Mouse (Mus musculus): ENCODE measurements around the gene Camk2n1. TPM values are rescaled to one million over a fixed set of nuclear protein-coding genes. Genes with fewer than 3 reads are reported as not detected.
"Not testable (repeated sequence)": the region's sequence is repeated elsewhere in the genome, so short reads cannot be mapped to it uniquely, and the experiment has no call there.

Camk2n1 gene
- total RNA-seq (2021) = 1,000 to 10,000 TPM; 1,332 to 1,386 TPM
- long read RNA-seq, experiment 1, full-length matches to known transcripts = 359 of 435 reads
- long read RNA-seq, experiment 1, partial matches to known transcripts = 0 of 435 reads
- long read RNA-seq, experiment 1, other reads (novel, unspliced or antisense) = 76 of 435 reads
- long read RNA-seq, experiment 2, full-length matches to known transcripts = 335 of 418 reads
- long read RNA-seq, experiment 2, partial matches to known transcripts = 0 of 418 reads
- long read RNA-seq, experiment 2, other reads (novel, unspliced or antisense) = 83 of 418 reads

GRCm38 (mm10) chr4:138453753-138454570 lies at the start of gene Camk2n1:
Gene Camk2n1 (plus strand): TSS chr4:138454314.
- intact Hi-C loops (cut with DNase I) = loop anchor here (2.0 kb wide), 3 partner anchors 51 to 271 kb away; partner anchors contain the start of gene Pla2g2c

GRCm38 (mm10) chr4:138404806-138405205 lies 49.3 kb upstream of the Camk2n1 start:
- TF ChIP-seq CTCF (IDR thresholded peaks at IDR 0.05) = peak; percentile 75
- DNase-seq (ENCODE audit: extremely low spot score in 1 of 2, low spot score in 2 of 2) = peak in 1 of 2 experiments; percentile 28
- H3K27ac ChIP-seq = no peak overlapping the region
- intact Hi-C loops (cut with DNase I) = no loop called here
- no peak overlapping the region for H3K4me3 ChIP-seq

More at GRCm38 (mm10) chr4:138453753-138454570, at the start of gene Camk2n1:
- DNase-seq (ENCODE audit: extremely low spot score in 1 of 2, low spot score in 2 of 2) = peak; percentile 86 to 87
- no peak for TF ChIP-seq CTCF (IDR thresholded peaks at IDR 0.05)
- H3K27ac ChIP-seq = peak within 1 kb of the TSS; percentile 96
- peak within 1 kb of the TSS; percentile 98 for H3K4me3 ChIP-seq

- intact Hi-C loops (cut with DNase I) = no loop called here
- TF ChIP-seq CTCF (IDR thresholded peaks at IDR 0.05) = no peak
- Histone ChIP-seq H3K27ac (no peak overlapping the region), H3K4me3 (no peak overlapping the region)
- DNase-seq (ENCODE audit: extremely low spot score in 1 of 2, low spot score in 2 of 2) = no peak
These were observed 46.5 kb upstream of the Camk2n1 start for GRCm38 (mm10) chr4:138407479-138408194.

- no peak overlapping the region for H3K4me3 ChIP-seq
- TF ChIP-seq CTCF (IDR thresholded peaks at IDR 0.05) = no peak
- no peak for DNase-seq (ENCODE audit: extremely low spot score in 1 of 2, low spot score in 2 of 2)
- intact Hi-C loops (cut with DNase I) = no loop called here
- H3K27ac ChIP-seq = no peak overlapping the region
These were observed 43.1 kb upstream of the Camk2n1 start for GRCm38 (mm10) chr4:138411011-138411410.

GRCm38 (mm10) chr4:138411504-138412121 lies 42.5 kb upstream of the Camk2n1 start:
- no peak for DNase-seq (ENCODE audit: extremely low spot score in 1 of 2, low spot score in 2 of 2)
- no peak for TF ChIP-seq CTCF (IDR thresholded peaks at IDR 0.05)
- intact Hi-C loops (cut with DNase I) = no loop called here
- Histone ChIP-seq H3K4me3 (no peak overlapping the region), H3K27ac (no peak overlapping the region)

- no peak for TF ChIP-seq CTCF (IDR thresholded peaks at IDR 0.05)
- intact Hi-C loops (cut with DNase I) = loop anchor here (1.0 kb wide), 1 partner anchor 18 kb away; the partner anchor contains the start of gene Fam43b
- Histone ChIP-seq H3K27ac (peak overlapping the region; percentile 86), H3K4me3 (no peak overlapping the region)
- peak; percentile 60 to 62 for DNase-seq (ENCODE audit: extremely low spot score in 1 of 2, low spot score in 2 of 2)
These were observed 39.4 kb upstream of the Camk2n1 start for GRCm38 (mm10) chr4:138414725-138415124.

GRCm38 (mm10) chr4:138415991-138416390 lies 38.1 kb upstream of the Camk2n1 start:
- TF ChIP-seq CTCF (IDR thresholded peaks at IDR 0.05) = no peak
- Histone ChIP-seq H3K4me3 (no peak overlapping the region), H3K27ac (peak overlapping the region; percentile 86)
- DNase-seq (ENCODE audit: extremely low spot score in 1 of 2, low spot score in 2 of 2) = peak; percentile 59 to 68
- intact Hi-C loops (cut with DNase I) = no loop called here

- no peak overlapping the region; the same call in 1 of the 2 replicates for H3K27ac ChIP-seq
- no peak overlapping the region for H3K4me3 ChIP-seq
- no peak for DNase-seq (ENCODE audit: extremely low spot score in 1 of 2, low spot score in 2 of 2)
- TF ChIP-seq CTCF (IDR thresholded peaks at IDR 0.05) = peak; percentile 32
- intact Hi-C loops (cut with DNase I) = no loop called here
These were observed 37.7 kb upstream of the Camk2n1 start for GRCm38 (mm10) chr4:138416414-138416813.

GRCm38 (mm10) chr4:138417882-138418281 lies 36.2 kb upstream of the Camk2n1 start:
- H3K27ac ChIP-seq = no peak overlapping the region
- intact Hi-C loops (cut with DNase I) = no loop called here
- H3K4me3 ChIP-seq = no peak overlapping the region
- TF ChIP-seq CTCF (IDR thresholded peaks at IDR 0.05) = no peak
- DNase-seq (ENCODE audit: extremely low spot score in 1 of 2, low spot score in 2 of 2) = no peak

GRCm38 (mm10) chr4:138418340-138418957 lies 35.7 kb upstream of the Camk2n1 start:
- no peak overlapping the region for H3K4me3 ChIP-seq
- no peak for TF ChIP-seq CTCF (IDR thresholded peaks at IDR 0.05)
- intact Hi-C loops (cut with DNase I) = no loop called here
- no peak overlapping the region for H3K27ac ChIP-seq
- DNase-seq (ENCODE audit: extremely low spot score in 1 of 2, low spot score in 2 of 2) = no peak

- no peak for TF ChIP-seq CTCF (IDR thresholded peaks at IDR 0.05)
- intact Hi-C loops (cut with DNase I) = loop anchor here (5.0 kb wide), 1 partner anchor 33 kb away; no protein-coding TSS in a partner anchor
- Histone ChIP-seq H3K27ac (no peak overlapping the region), H3K4me3 (no peak overlapping the region)
- no peak for DNase-seq (ENCODE audit: extremely low spot score in 1 of 2, low spot score in 2 of 2)
These were observed 29.1 kb upstream of the Camk2n1 start for GRCm38 (mm10) chr4:138425028-138425427.

GRCm38 (mm10) chr4:138425604-138426003 lies 28.5 kb upstream of the Camk2n1 start:
- H3K27ac ChIP-seq; DNase-seq (ENCODE audit: extremely low spot score in 1 of 2, low spot score in 2 of 2): not testable (repeated sequence)
- intact Hi-C loops (cut with DNase I) = loop anchor here (1.0 to 5.0 kb wide), 3 partner anchors 33 to 106 kb away; no protein-coding TSS in a partner anchor

More at GRCm38 (mm10) chr4:138425604-138426003, 28.5 kb upstream of the Camk2n1 start:
- H3K4me3 ChIP-seq = not testable (repeated sequence)

Data from left cerebral cortex, adult 2 months (tissue).